In the genomic region with DNA sequence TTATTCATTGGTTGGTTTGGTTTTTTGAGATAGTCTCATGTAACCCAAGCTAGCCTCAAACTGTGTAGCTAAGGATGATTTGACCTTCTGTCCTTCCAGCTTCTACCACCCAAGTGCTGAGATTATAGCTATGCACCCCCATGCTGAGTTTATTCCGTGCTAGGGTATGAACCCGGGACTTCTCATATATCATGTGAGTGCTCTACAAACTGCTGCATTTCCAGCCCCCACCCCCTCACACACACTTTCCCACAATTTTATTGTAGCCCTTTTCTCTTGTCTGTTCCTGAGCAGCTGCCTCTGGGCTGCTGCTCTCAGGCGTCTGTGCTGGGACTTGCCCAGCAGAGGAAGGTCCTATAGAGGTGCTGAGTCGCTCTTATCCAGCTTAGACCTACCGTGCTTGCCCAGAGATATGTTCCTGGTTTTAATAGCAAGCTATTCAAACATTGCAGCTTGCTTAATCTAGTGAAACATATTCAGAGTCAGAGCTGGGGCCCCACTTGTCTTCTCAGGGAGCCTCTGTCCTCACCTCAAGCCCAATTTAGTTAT, we compare ENCODE assay signal across 16 mouse cellular contexts.
DNase-seq lines count a peak whose midpoint lies in the region; ATAC-seq and TF ChIP-seq lines count a peak whose summit lies in the region.
"Had no signal": no experiment of that assay in that cellular context is flagged by ENCODE, and none has a peak within 500 bp of the region (broad histone marks: within the 10 kb centered on the region; RNA-seq: fewer than 3 reads in every experiment).

No protein-coding gene starts in this region.

- no peaks in the 10 kb centered on the region for H3K27me3 ChIP-seq in heart, embryonic 12.5 days (replicated peaks)
- no peaks in the 10 kb centered on the region for H3K27me3 ChIP-seq in kidney, postnatal 0 days (ENCODE audit: insufficient read depth, low read length)
- no peaks in the 10 kb centered on the region for H3K27me3 ChIP-seq in embryonic facial prominence, embryonic 15.5 days
- H3K27me3 ChIP-seq in stomach, embryonic 15.5 days (replicated peaks), result no peaks in the 10 kb centered on the region
- H3K27me3 ChIP-seq: forebrain, embryonic 12.5 days; hindbrain, embryonic 13.5 days had no signal

- WGBS in heart, embryonic 12.5 days, result 38% methylated on average over 5 of the region's 5 CpGs
- WGBS in kidney, postnatal 0 days, result 27% methylated on average over 5 of the region's 5 CpGs
- 34% methylated on average over 5 of the region's 5 CpGs for WGBS in embryonic facial prominence, embryonic 15.5 days
- WGBS in stomach, embryonic 15.5 days, result 23% methylated on average over 5 of the region's 5 CpGs

- no peak for ATAC-seq in heart, embryonic 12.5 days (ENCODE audit: insufficient number of reproducible peaks, low FRiP score)
- peak; percentile 13; the same call in 1 of the 2 replicates for ATAC-seq in kidney, postnatal 0 days (replicated peaks; ENCODE audit: low FRiP score, low read depth)
- no peak for ATAC-seq in embryonic facial prominence, embryonic 15.5 days (ENCODE audit: insufficient number of reproducible peaks, low FRiP score, low TSS enrichment, low read depth)
- ATAC-seq in stomach, embryonic 15.5 days (ENCODE audit: insufficient read depth, low FRiP score, low read depth), result peak; percentile 79; the same call in 1 of the 2 replicates

- TF ChIP-seq CTCF in kidney, postnatal 0 days (IDR thresholded peaks at IDR 0.05; ENCODE audit: low read depth), result no peak

- H3K9me3 ChIP-seq in heart, embryonic 12.5 days (replicated peaks), result no peaks in the 10 kb centered on the region
- no peaks in the 10 kb centered on the region for H3K9me3 ChIP-seq in kidney, postnatal 0 days (replicated peaks; ENCODE audit: low read length)
- H3K9me3 ChIP-seq in embryonic facial prominence, embryonic 15.5 days (replicated peaks), result no peaks in the 10 kb centered on the region
- H3K9me3 ChIP-seq in stomach, embryonic 15.5 days, result no peaks in the 10 kb centered on the region
- H3K9me3 ChIP-seq: forebrain, embryonic 12.5 days; hindbrain, embryonic 13.5 days had no signal

- no peaks in the 10 kb centered on the region for H3K36me3 ChIP-seq in heart, embryonic 12.5 days
- H3K36me3 ChIP-seq in kidney, postnatal 0 days (ENCODE audit: insufficient read depth, low read length), result no peaks in the 10 kb centered on the region
- H3K36me3 ChIP-seq in embryonic facial prominence, embryonic 15.5 days, result peaks cover 8% of the 10 kb centered on the region; the same call in 1 of the 2 replicates
- H3K36me3 ChIP-seq in stomach, embryonic 15.5 days, result no peaks in the 10 kb centered on the region

- no peak overlapping the region for H3K9ac ChIP-seq in heart, embryonic 12.5 days
- H3K9ac ChIP-seq in kidney, postnatal 0 days (ENCODE audit: low read depth, low read length), result no peak overlapping the region
- H3K9ac ChIP-seq in embryonic facial prominence, embryonic 15.5 days, result no peak overlapping the region
- H3K9ac ChIP-seq in stomach, embryonic 15.5 days, result no peak overlapping the region
- H3K9ac ChIP-seq: forebrain, embryonic 12.5 days; hindbrain, embryonic 13.5 days had no signal

- H3K4me3 ChIP-seq in heart, embryonic 12.5 days, result no peak overlapping the region
- H3K4me3 ChIP-seq in kidney, postnatal 0 days (replicated peaks; ENCODE audit: low read depth, low read length), result no peak overlapping the region
- no peak overlapping the region for H3K4me3 ChIP-seq in embryonic facial prominence, embryonic 15.5 days (replicated peaks)
- H3K4me3 ChIP-seq in stomach, embryonic 15.5 days (replicated peaks), result no peak overlapping the region
- H3K4me3 ChIP-seq: forebrain, embryonic 12.5 days; hindbrain, embryonic 13.5 days had no signal

- no peak for DNase-seq in heart, adult 9 months (ENCODE audit: low spot score in 2 of 2)
- DNase-seq in kidney, postnatal 0 days (ENCODE audit: low spot score), result peak; percentile 4
- no peak for DNase-seq in kidney, postnatal 36 days
- DNase-seq in retina, embryonic 14.5 days (ENCODE audit: low spot score), result no peak
- no peak for DNase-seq in retina, postnatal 1 day
- DNase-seq: adrenal gland, adult 8-10 months; cerebellum, adult 9-11 months; kidney, postnatal 10 days; right cerebral cortex, postnatal 14 days; thymus, postnatal 14 days had no signal

- no peak overlapping the region for H3K4me2 ChIP-seq in heart, embryonic 12.5 days
- H3K4me2 ChIP-seq in kidney, postnatal 0 days (ENCODE audit: low read length), result no peak overlapping the region
- no peak overlapping the region for H3K4me2 ChIP-seq in embryonic facial prominence, embryonic 15.5 days (replicated peaks)
- H3K4me2 ChIP-seq in stomach, embryonic 15.5 days, result no peak overlapping the region
- H3K4me2 ChIP-seq: forebrain, embryonic 12.5 days; hindbrain, embryonic 13.5 days had no signal

- peaks cover 28% of the 10 kb centered on the region for H3K4me1 ChIP-seq in heart, embryonic 12.5 days (replicated peaks)
- H3K4me1 ChIP-seq in kidney, postnatal 0 days (replicated peaks; ENCODE audit: insufficient read depth, low read length), result no peaks in the 10 kb centered on the region
- H3K4me1 ChIP-seq in embryonic facial prominence, embryonic 15.5 days, result peaks cover 8% of the 10 kb centered on the region
- H3K4me1 ChIP-seq in stomach, embryonic 15.5 days, result 0 out of 2 replicates have a peak, but pooled peaks cover 8% of the 10 kb centered on the region

- H3K27ac ChIP-seq in heart, embryonic 12.5 days (ENCODE audit: poor library complexity, severe bottlenecking), result peak overlapping the region; percentile 54
- 0 out of 2 replicates have a peak overlapping the region, but pooled peaks have one; percentile 55 for H3K27ac ChIP-seq in kidney, postnatal 0 days
- peak overlapping the region; percentile 44 for H3K27ac ChIP-seq in embryonic facial prominence, embryonic 15.5 days (replicated peaks)
- peak overlapping the region; percentile 60 for H3K27ac ChIP-seq in stomach, embryonic 15.5 days
- H3K27ac ChIP-seq: forebrain, embryonic 12.5 days; hindbrain, embryonic 13.5 days; macrophage had no signal

Comparison
In these comparisons a context has a peak if more than half of its experiments do, and no peak if none do; other contexts are left out.
1. ATAC-seq: peak in kidney, postnatal 0 days (single experiment) and stomach, embryonic 15.5 days (single experiment); none in heart, embryonic 12.5 days (single experiment) and embryonic facial prominence, embryonic 15.5 days (single experiment).
2. Peak in every context shown above with its lines, with median percentiles within 50 percentile points of each other: H3K27ac ChIP-seq.